Mouse (Mus musculus): Measurements from ENCODE around the gene Ptpra. TPM values are rescaled to one million over a fixed set of nuclear protein-coding genes. Genes with fewer than 3 reads are reported as not detected.
A peak's percentile ranks its signal among the peaks of the same experiment; 100 is the strongest.

The Ptpra gene
- total RNA-seq, 2 experiments from 2014 or later = 327 to 330 TPM

DNA sequence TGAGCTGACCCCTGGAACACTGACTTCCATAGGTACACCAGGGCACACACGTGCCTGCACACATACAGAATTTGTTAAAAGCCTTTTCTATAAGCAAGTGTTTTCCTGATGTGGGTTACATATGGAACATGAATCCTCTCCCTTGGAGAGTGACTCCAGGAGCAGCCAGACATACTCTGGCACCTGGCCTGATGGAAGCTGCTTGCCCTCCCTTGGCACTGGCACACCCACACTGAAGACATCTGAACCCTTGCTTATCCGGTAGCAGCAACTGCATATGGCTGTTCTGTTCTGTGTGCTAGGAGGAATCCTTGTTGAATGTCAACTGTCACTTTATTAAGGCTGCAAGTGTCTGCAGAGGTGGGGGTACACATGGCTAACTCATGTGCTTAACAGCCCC is 140.9 kb downstream of the Ptpra start:
- DNase-seq (ENCODE audit: low spot score in 2 of 2) = no peak

DNA sequence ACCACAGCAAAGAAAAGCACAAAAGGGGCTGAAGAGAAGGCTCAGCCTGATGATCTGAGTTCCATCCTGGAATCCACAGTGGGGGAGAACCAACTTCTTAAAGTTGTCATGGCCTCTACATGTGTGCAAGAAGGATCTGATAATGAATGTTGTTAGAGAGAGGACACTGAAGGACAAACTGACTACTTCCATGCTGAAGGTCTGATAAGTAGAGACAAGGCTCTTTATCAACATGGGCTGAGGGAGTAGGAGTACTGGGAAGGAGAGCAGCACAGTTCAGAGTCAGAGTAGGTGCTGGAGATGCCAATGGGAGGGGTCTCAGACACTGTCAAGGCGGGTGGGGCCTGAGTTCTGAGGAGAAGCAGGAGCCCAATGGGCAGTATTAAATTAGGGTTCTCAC is 145.5 kb downstream of the Ptpra start:
- no peak for DNase-seq (ENCODE audit: low spot score in 2 of 2)

GRCm38 (mm10) chr2:130597601-130598010 is 147.5 kb downstream of the Ptpra start:
- DNase-seq (ENCODE audit: low spot score in 2 of 2) = peak in 1 of 2 experiments; percentile 73

- DNase-seq (ENCODE audit: low spot score in 2 of 2) = no peak
Observed at GRCm38 (mm10) chr2:130598399-130598798, 148.3 kb downstream of the Ptpra start.

DNA sequence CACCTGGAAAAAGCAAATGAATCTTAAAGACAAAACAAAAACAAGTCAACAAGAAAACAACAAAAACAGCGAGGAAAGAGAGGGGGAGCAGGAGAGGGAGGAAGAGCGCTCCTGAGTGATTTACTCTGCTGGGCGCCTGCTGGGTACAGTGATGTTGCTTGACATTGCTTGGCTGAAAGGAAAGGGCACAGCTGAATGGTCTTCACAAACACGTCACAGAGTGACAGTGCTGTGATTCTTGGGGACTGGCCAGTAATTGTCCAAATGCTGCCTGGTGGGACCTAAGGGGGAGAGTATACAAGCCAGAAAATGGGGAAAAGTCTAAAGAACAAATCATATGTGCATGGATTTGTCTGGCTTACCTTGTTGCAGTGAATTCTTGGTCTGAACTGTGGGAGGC is 152.1 kb downstream of the Ptpra start:
- no peak for DNase-seq (ENCODE audit: low spot score in 2 of 2)

Small RNAs within 50 kb of the gene (microRNA-seq; reads per million reads assigned to microRNA genes)
- gene Gm23876 = 0 reads per million in 2 experiments

Other genes with a start within 250 kb of the Ptpra start
- 100 to 1,000 TPM; 122 to 153 TPM for gene Nop56, start 175.8 kb upstream of the Ptpra start, total RNA-seq (2021)
- 100 to 1,000 TPM; 316 to 319 TPM for gene Idh3b, start 165.7 kb upstream of the Ptpra start, total RNA-seq (2021)
- 1 to 10 TPM; 9.1 to 10.0 TPM for gene Ebf4, start 155.1 kb upstream of the Ptpra start, total RNA-seq (2021)
- gene Cpxm1, start 52.7 kb upstream of the Ptpra start, total RNA-seq (2021) = 1 to 10 TPM; 5.8 to 7.3 TPM
- gene Gm28372, start 45.0 kb upstream of the Ptpra start, total RNA-seq (2021) = not detected
- not detected for gene 1700020A23Rik, start 45.0 kb upstream of the Ptpra start, total RNA-seq (2021)
- gene Tmem239, start 43.8 kb upstream of the Ptpra start, total RNA-seq (2021) = not detected
- 10 to 100 TPM; 85.2 to 87.8 TPM for gene Vps16, start 25.9 kb upstream of the Ptpra start, total RNA-seq (2021)
- 10 to 100 TPM; 23.1 to 23.4 TPM for gene Pced1a, start 25.6 kb upstream of the Ptpra start, total RNA-seq (2021)
- gene Mrps26, start 113.5 kb downstream of the Ptpra start, total RNA-seq (2021) = 10 to 100 TPM; 81.6 to 85.7 TPM
- not detected for gene Oxt, start 125.9 kb downstream of the Ptpra start, total RNA-seq (2021)
- 1 to 10 TPM; 1.4 to 1.5 TPM for gene Avp, start 132.3 kb downstream of the Ptpra start, total RNA-seq (2021)
- gene Fastkd5, start 179.7 kb downstream of the Ptpra start, total RNA-seq (2021) = 10 to 100 TPM in 1 of 2 experiments, 1 to 10 TPM in 1; 9.6 to 10.4 TPM
- 10 to 100 TPM in 1 of 2 experiments, 1 to 10 TPM in 1; 9.3 to 11.2 TPM for gene Ubox5, start 179.8 kb downstream of the Ptpra start, total RNA-seq (2021)
- gene Lzts3, start 192.5 kb downstream of the Ptpra start, total RNA-seq (2021) = 100 to 1,000 TPM; 193 to 196 TPM
- 100 to 1,000 TPM in 1 of 2 experiments, 10 to 100 TPM in 1; 95.9 to 102 TPM for gene Ddrgk1, start 214.4 kb downstream of the Ptpra start, total RNA-seq (2021)
- gene Itpa, start 217.3 kb downstream of the Ptpra start, total RNA-seq (2021) = 10 to 100 TPM; 35.9 to 36.5 TPM
- under 1 TPM; 0.43 to 0.92 TPM for gene Slc4a11, start 247.2 kb downstream of the Ptpra start, total RNA-seq (2021)